Mouse (Mus musculus): ENCODE measurements at regions not wholly inside any gene's neighbourhood (a gene's known extent, or its start where the extent isn't known, plus 50 kb on each side); places are given as distances from the start of the nearest gene placed in this dataset.

GRCm38 (mm10) chr13:119118382-119118781, 310.0 kb upstream of the Paip1 start:
- no peak for DNase-seq (ENCODE audit: low spot score in 2 of 2)

DNA sequence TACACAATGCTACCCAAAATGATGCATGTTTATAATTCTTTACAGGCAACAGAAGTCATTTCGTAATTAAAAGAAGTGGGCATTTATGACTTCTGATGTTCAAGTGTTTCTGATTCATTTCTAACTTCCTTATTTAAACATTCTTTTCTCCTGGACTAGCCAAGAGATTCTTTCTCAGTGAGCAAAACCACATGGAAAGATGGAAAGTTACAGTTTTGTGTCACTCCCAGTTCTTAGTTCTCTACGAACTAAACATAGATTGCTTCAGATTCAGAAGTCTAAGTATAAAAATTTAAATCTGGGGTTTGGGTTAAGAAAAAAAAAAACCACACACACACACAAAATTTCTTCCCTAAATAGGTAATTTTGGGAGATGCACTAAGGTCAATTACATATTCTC, 288.0 kb upstream of the Paip1 start:
- DNase-seq (ENCODE audit: low spot score in 2 of 2): no peak

GRCm38 (mm10) chr13:119143351-119143750, 285.1 kb upstream of the Paip1 start:
- no peak for DNase-seq (ENCODE audit: low spot score in 2 of 2)

- DNase-seq (ENCODE audit: low spot score in 2 of 2): no peak
Measured at GRCm38 (mm10) chr13:119145713-119146112, 282.7 kb upstream of the Paip1 start.

DNA sequence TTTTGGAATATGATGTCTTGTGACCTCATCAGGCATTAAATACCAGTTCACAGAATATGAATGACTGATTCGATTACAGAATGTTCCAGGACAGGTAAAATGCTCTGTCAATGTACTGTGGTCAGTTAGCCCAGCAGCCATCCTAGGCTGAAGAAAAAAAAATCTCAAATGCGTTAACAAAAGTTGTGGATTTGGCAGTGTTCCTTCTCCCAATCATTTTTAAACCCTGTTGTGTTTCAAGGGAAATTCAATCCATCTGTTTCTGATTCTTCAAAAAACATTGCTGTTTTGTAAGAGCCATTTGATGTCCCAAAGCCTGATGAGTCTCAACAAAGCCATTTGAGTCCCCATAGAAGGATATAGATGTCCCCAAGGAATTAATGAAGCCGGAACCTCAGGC, 280.7 kb upstream of the Paip1 start:
- DNase-seq (ENCODE audit: low spot score in 2 of 2): no peak

GRCm38 (mm10) chr13:119149141-119149540, 279.3 kb upstream of the Paip1 start:
- no peak for DNase-seq (ENCODE audit: low spot score in 2 of 2)

DNA sequence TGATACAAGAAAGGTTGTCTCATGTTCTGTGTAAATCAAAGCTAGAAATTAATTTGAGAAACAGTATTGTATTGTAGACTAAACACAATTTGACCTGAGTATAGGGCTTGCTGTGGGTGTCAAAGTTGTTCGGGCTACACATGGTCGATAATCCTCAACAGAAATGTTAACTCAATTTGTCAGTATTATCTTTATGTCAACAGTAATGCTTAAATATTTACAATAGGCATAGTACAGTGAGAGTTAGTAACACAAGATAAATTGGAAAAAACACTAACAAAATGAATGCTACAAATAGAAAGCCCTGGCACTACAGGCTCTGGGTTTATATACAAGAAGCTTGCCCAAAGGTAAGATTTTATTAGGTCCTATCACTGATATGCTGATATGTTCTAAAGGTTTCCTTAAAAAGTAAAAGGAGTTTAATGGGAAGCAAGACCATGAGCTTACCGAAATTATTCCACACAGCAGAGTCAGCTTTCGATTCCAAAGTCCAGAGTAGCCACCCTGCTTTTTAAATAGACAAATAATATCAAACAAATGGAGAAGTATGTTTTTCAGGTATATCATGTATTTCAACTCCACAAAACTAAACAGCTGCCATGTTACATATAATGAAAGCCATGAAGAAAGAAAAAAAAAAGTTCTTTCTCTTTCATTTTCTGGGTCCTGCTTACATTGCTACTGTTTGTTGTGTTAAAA, 277.4 kb upstream of the Paip1 start:
- no peak for DNase-seq (ENCODE audit: low spot score in 2 of 2)

DNA sequence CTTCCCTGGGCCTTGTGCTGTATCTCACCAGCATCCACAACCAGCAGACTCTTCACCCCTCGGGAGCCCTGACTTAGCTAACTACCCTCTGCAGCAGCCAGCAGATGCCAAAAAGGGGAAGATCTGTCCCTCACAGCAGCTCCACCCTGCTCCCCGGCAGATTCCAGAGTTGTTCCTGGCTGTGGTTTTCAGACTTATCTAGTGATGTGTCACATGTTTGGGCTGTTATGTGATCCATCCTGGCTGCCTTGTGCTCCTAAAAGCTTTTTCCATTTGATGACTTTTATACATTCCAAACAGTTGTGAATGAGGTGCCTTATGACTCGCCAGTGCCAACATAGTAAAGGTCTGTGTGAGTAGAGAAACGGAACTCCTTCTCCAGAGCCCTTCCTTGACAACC, 250.6 kb upstream of the Paip1 start:
- DNase-seq (ENCODE audit: low spot score in 2 of 2): no peak

DNA sequence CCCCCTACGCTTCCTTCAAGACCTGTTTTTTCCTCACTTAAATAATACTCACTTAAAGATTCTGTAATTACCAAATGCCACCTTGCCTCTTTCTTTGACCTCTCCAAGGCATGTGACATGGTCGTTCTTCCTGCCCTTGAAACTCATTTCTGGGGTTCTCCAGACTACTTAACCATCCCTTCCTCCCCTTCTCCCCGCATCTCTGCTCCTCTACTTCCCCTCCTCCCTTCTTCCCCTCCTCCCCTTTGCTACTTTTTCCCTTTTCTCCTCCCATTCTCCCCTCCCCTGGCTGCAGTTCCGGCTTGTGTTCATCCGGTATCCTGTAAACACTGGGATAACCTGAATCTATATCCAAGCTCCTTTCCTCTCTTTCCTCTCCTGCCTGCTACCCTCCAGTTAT, 250.2 kb upstream of the Paip1 start:
- DNase-seq (ENCODE audit: low spot score in 2 of 2): no peak

- DNase-seq (ENCODE audit: low spot score in 2 of 2): no peak
Measured at GRCm38 (mm10) chr13:119179157-119179920, 249.1 kb upstream of the Paip1 start.

- no peak for DNase-seq (ENCODE audit: low spot score in 2 of 2)
Measured at GRCm38 (mm10) chr13:119184322-119184877, 244.0 kb upstream of the Paip1 start.

- DNase-seq (ENCODE audit: low spot score in 2 of 2): no peak
Measured at GRCm38 (mm10) chr13:119185567-119186143, 242.7 kb upstream of the Paip1 start.

DNA sequence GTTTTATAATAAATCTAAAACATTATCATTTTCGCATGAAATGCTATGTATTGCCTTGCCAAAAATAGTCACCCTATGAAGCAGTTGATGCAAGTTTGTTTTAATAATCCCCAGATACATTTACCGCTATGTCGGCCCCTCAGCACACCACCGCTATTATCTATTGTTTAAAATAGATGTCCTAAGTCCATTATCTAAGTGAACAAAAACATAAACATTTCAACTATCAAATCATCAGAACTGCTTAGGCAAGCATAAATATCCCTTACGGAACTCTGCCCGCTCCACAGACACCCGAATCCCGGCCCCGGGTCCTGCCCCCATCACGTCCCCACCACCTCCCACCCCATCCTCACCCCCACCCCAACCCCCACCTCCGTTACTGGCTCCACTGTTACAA, 196.8 kb upstream of the Paip1 start:
- no peak for DNase-seq (ENCODE audit: low spot score in 2 of 2)

- DNase-seq (ENCODE audit: low spot score in 2 of 2): no peak
Measured at GRCm38 (mm10) chr13:119232100-119233029, 196.0 kb upstream of the Paip1 start.

DNA sequence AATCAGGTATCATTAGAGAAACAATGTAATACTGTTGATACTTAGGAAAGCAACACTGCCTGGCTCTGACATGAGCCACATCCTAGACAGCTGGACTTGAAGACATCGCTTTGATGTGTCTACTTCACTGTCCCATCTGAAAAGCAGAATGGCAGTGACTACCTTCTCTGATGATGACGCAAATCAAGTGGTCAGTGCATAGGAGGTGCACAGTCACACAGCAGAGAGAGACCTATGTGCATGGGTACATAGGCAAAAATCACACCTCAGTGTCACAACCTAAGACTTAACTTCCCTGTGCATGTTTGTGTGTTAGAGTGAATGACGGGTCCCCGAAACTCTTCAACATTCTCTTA, 195.4 kb upstream of the Paip1 start:
- no peak for DNase-seq (ENCODE audit: low spot score in 2 of 2)

DNA sequence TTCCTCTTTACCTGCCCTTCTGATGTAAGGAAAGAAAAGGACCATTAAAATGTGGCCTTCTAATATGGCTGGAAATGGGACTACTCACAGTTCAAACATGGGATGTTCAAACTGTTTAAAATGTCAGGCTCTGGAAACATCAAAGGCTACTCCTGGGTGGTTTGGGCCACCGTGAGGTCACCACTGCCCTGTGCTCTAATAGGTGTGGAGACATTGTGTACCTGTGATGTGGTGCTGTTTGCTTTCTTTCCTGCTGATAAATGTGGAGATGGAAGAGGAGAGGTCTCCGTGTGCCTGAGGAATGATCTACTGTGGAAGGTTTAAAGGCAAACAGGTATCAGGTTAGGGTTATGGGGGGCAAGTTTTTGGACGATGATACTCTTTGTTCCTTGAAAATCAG, 194.5 kb upstream of the Paip1 start:
- DNase-seq (ENCODE audit: low spot score in 2 of 2): no peak

- DNase-seq (ENCODE audit: low spot score in 2 of 2): no peak
Measured at GRCm38 (mm10) chr13:119242358-119242757, 186.0 kb upstream of the Paip1 start.

DNA sequence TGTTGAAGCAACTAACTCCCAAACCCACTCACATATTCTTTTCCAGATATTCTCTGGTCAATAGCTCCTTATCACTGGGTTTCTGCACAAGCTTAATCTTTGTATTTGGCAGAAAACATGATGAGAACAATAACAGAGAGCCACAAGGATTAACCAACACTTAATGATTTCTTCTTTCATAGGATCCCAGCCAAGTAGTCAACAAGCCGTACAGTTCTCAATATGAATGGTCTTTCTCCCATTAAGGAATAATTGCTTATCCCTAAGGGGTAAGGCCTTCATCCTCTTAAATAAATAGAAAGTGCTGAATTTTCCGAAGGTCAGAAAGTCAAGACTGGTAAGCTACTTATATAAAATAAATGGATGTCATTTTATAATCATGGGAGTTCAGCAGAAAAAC, 181.3 kb upstream of the Paip1 start:
- DNase-seq (ENCODE audit: low spot score in 2 of 2): no peak

DNA sequence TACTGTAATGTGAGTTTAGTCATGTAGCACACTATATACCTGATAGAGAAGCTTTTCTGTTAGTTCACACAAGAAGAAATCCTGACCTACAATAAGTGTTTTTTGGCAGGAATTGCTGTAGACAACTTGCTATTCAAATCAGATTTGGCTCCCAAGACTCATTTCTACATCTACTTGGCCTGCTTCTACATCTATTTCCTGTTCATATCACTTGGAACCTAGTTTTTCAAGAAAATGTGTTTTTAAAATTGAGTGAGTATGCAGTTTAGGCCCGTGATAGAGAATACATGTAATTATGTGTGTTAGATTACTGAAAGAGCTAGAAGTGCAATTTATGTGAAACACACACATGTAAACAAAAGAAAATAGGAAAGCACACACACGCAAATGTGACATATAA, 176.4 kb upstream of the Paip1 start:
- no peak for DNase-seq (ENCODE audit: low spot score in 2 of 2)

DNA sequence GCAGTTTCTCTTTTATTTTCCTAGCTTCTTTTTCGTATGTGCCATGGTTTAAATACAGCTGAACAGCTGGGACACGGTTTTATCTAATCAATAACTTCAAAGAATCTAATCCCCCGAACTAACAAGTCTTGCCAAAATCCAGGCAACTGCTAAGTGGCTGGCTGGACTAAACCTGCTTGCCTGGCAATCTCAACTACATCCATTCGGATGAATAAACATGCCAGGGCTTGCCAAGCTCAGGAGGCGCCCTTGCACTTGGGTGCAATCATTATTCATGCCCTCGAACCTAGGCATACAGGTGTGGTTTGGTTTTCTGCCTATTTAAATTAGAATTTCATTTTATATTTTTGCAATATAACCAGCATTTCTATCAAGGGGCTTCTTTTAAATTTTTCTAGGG, 172.1 kb upstream of the Paip1 start:
- DNase-seq (ENCODE audit: low spot score in 2 of 2): no peak

- no peak for DNase-seq (ENCODE audit: low spot score in 2 of 2)
Measured at GRCm38 (mm10) chr13:119258515-119258914, 169.9 kb upstream of the Paip1 start.

DNA sequence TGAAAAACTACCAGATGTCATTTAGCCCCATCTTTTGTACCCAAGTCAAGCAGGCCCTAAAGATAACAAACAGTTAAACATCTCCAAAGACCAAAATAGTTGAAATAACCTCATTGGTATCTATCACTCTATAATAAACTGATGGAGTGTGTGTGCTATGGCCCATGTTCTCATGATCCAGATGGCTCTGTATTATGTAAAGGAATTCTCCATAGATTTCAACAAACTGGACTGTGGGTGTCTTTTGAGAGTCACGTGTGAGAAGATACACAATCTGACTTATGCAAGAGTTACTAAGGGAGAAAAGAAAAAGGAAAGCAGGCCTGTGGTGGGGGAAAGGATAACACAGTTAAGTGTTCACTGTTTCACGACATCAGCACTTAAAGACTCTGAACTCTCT, 164.8 kb upstream of the Paip1 start:
- DNase-seq (ENCODE audit: low spot score in 2 of 2): no peak

All from frontal cortex, postnatal 25 days (tissue).